Mouse (Mus musculus): ENCODE data around the gene Epb41. TPM values are rescaled to one million over a fixed set of nuclear protein-coding genes. Genes with fewer than 3 reads are reported as not detected.

Gene Epb41
- polyA plus RNA-seq, 1 experiment from 2014 or later: 22.2 TPM

DNA sequence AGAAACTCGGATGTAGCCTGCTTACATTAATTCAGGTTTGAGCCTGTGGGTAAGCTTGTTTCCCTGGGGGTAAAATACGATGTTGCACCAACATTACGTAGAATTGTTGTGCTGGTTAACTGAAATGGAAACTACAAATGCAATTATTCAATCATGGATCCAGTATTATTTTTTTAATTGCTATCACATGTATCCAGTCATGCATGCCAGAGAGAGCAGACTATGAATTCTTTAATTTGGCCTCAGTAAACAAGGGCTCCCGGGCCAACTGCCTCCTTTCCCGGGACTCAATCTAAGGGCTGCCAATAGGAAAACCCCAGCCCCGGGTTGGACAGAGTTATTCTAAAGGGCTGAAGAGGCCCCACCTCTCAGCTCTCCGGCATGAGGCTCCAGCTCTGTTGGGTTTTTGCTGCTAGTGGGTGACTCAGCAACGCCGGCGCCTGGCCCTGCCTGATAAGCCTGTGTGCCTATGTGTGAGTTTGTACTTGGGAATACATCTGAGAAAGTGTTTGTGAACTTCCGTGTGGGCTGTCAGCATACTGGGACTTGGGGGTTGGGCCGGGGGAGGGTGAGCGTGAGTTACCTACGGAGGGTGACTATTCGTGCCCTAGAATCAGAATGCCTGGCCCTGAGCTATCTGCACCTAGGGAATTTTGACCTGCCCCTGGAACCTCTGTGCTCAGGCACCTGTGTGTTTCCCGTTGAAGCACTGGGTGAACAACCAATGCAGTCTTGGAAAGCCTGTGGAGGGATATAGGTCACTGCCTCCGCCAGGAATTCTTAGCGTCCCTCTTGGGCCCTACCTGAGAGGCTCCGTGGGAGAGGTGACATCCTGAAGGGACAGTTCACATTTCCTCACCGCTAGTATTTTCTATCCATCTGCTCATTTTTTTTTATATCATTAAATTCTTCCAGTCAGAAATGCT is 1.6 kb upstream of the Epb41 start:
- H3K27ac ChIP-seq (ENCODE audit: low read depth, low read length): peak overlapping the region; percentile 41
- WGBS: 23% methylated on average over 20 of the region's 20 CpGs

DNA sequence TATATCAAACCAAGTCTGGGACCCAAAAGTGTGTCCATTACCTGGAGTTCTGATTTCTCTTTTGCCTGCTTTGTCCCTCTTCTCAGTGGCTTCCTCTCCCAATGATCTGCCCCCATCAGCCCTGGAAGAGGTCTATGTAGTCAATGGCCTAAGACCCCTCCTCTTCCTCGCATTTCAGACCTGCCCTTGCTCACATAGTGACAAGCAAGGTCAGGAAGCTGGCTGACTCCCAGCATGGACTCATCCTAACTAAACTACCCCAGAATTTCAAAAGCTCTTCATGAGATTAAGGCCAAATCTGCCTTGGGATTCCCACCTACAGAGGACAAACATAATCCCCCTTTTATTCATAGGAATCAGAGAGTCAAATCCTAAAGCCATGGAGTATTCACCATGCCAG is 675 bp upstream of the Epb41 start:
- peaks cover 4% of the 10 kb centered on the region; the same call in 1 of the 2 replicates for H3K4me1 ChIP-seq (replicated peaks; ENCODE audit: control insufficient read depth, insufficient read depth, low read length)
- H3K4me3 ChIP-seq (ENCODE audit: low read depth, low read length): no peak overlapping the region
- no peaks in the 10 kb centered on the region for H3K9me3 ChIP-seq (ENCODE audit: control insufficient read depth)
- no peak for ATAC-seq
- no peak overlapping the region for H3K27ac ChIP-seq (ENCODE audit: low read depth, low read length)
- no peaks in the 10 kb centered on the region for H3K27me3 ChIP-seq (replicated peaks; ENCODE audit: control insufficient read depth, insufficient read depth, low read length)
- TF ChIP-seq CTCF (IDR thresholded peaks at IDR 0.05; ENCODE audit: low read depth): no peak
- WGBS: 46% methylated on average over 1 of the region's 1 CpGs
- H3K36me3 ChIP-seq (ENCODE audit: control insufficient read depth, insufficient read depth): no peaks in the 10 kb centered on the region; the same call in 1 of the 2 replicates
- H3K4me2 ChIP-seq (replicated peaks; ENCODE audit: low read depth): no peak overlapping the region
- H3K9ac ChIP-seq (ENCODE audit: low read depth, low read length): no peak overlapping the region

More for the DNA sequence above, 1.6 kb upstream of the Epb41 start:
- Histone ChIP-seq H3K4me1 (replicated peaks; ENCODE audit: control insufficient read depth, insufficient read depth, low read length) (peaks cover 4% of the 10 kb centered on the region; the same call in 1 of the 2 replicates), H3K36me3 (ENCODE audit: control insufficient read depth, insufficient read depth) (no peaks in the 10 kb centered on the region), H3K9ac (ENCODE audit: low read depth, low read length) (no peak overlapping the region), H3K4me3 (ENCODE audit: low read depth, low read length) (no peak overlapping the region), H3K4me2 (replicated peaks; ENCODE audit: low read depth) (peak overlapping the region; percentile 43), H3K27me3 (replicated peaks; ENCODE audit: control insufficient read depth, insufficient read depth, low read length) (no peaks in the 10 kb centered on the region), H3K9me3 (ENCODE audit: control insufficient read depth) (no peaks in the 10 kb centered on the region)
- TF ChIP-seq CTCF (IDR thresholded peaks at IDR 0.05; ENCODE audit: low read depth): no peak
- ATAC-seq: peak; percentile 14; the same call in 1 of the 2 replicates

DNA sequence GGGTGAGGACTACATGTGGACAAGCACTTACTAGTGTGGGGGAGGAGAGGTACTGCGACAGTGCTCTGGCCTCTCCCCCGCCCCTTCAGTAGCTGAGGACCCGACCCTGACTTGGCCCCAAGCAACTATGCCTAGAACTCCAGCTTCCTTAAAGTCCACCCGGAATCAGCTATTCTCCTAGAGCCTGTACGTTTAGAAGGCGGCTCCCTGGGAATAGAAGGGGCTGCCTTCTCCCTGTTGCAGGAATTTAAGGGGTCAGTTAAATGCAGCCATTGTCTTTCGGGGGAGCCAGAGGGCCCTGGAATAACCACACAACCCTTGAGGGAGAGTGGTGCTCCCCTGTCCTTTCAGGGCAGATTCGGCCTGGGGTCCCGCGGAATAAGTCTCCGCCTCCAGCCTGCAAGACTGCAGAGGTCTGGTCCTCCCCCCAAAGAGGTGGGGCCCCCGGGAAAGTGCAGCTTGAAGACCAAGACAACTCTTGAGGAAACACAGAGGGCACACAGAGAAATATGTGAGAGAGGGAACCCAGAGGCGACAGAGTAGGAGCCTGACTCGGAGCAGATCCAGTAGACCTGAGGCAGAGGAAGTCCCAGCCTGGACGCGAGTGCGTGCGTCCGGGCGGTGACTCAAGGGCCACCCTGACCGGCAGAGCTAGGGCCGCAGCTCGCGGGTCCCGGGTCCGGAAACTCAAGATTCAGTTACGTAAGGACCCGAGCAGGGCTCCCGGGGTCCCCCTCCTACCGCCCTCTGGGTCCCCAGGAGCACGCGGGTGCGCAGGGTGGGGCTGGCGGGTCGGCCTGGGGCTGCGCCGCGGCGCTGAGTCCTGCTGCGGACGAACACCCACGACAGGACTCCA is 816 bp downstream of the Epb41 start, which contains the start of gene Gm10300:
Gene Gm10300, plus strand, starts transcription at position 621 of the 856 bp plus-strand sequence.
- ATAC-seq: peak; percentile 20

DNA sequence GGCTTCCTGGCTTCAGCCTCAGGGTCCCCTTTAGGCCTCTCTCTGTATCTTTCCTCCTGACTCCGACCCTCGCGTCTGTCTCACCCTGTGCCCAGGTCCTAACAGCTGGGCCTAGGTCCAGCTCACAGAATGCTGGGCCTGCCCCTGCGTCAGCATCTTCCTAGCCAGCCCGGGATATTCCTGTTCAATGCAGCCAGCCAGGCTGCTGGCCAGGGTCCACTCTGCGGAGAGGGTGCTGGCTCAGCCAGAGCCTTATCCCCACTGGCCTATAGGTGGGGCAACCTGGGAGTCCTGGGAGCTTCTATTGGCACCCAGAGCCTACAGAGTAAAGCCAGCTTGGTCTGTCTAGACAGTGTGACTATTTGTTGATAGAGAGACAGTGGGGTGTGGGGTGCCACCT is 2.2 kb downstream of the Epb41 start:
- Histone ChIP-seq H3K9ac (ENCODE audit: low read depth, low read length) (no peak overlapping the region), H3K36me3 (ENCODE audit: control insufficient read depth, insufficient read depth) (no peaks in the 10 kb centered on the region; the same call in 1 of the 2 replicates), H3K4me1 (replicated peaks; ENCODE audit: control insufficient read depth, insufficient read depth, low read length) (peaks cover 4% of the 10 kb centered on the region; the same call in 1 of the 2 replicates), H3K4me2 (replicated peaks; ENCODE audit: low read depth) (peak overlapping the region; percentile 95; the same call in 1 of the 2 replicates), H3K4me3 (ENCODE audit: low read depth, low read length) (no peak overlapping the region), H3K9me3 (ENCODE audit: control insufficient read depth) (no peaks in the 10 kb centered on the region), H3K27ac (ENCODE audit: low read depth, low read length) (no peak overlapping the region), H3K27me3 (replicated peaks; ENCODE audit: control insufficient read depth, insufficient read depth, low read length) (no peaks in the 10 kb centered on the region)
- WGBS: 66% methylated on average over 6 of the region's 6 CpGs
- 0 out of 2 replicates have a peak, but pooled peaks have one; percentile 1 for ATAC-seq
- TF ChIP-seq CTCF (IDR thresholded peaks at IDR 0.05; ENCODE audit: low read depth): peak; percentile 41; the same call in 1 of the 2 replicates

More for the DNA sequence above, 816 bp downstream of the Epb41 start, which contains the start of gene Gm10300:
- Histone ChIP-seq H3K9me3 (ENCODE audit: control insufficient read depth) (no peaks in the 10 kb centered on the region), H3K27ac (ENCODE audit: low read depth, low read length) (peak within 1 kb of the TSS; percentile 93), H3K9ac (ENCODE audit: low read depth, low read length) (peak within 1 kb of the TSS; percentile 89), H3K4me2 (replicated peaks; ENCODE audit: low read depth) (peak within 1 kb of the TSS; percentile 95), H3K4me3 (ENCODE audit: low read depth, low read length) (peak within 1 kb of the TSS; percentile 90), H3K4me1 (replicated peaks; ENCODE audit: control insufficient read depth, insufficient read depth, low read length) (peaks cover 4% of the 10 kb centered on the region; the same call in 1 of the 2 replicates), H3K36me3 (ENCODE audit: control insufficient read depth, insufficient read depth) (no peaks in the 10 kb centered on the region; the same call in 1 of the 2 replicates), H3K27me3 (replicated peaks; ENCODE audit: control insufficient read depth, insufficient read depth, low read length) (no peaks in the 10 kb centered on the region)
- under 1% methylated on average over 42 of the region's 42 CpGs for WGBS
- no peak for TF ChIP-seq CTCF (IDR thresholded peaks at IDR 0.05; ENCODE audit: low read depth)

DNA sequence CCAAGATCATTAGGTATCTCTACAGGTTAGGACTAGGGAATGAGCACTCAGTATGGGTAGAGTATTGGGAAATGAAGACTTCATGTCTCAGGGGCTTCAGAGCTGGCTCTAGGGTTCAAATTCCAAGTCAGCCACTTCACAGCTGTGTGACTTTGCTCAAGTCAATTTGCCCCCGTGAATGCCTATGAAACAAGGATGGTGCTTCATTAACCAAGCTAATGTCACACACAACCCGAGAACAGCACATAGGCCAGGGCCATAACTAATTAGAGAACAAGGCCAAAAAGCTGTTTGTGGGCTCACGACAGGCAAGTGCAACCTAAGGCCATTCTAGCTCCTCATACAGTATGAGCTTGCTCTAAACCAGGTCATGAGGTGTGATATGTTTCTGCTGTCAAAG is 3.0 kb downstream of the Epb41 start:
- TF ChIP-seq CTCF (IDR thresholded peaks at IDR 0.05; ENCODE audit: low read depth): no peak
- ATAC-seq: no peak
- Histone ChIP-seq H3K9me3 (ENCODE audit: control insufficient read depth) (no peaks in the 10 kb centered on the region), H3K36me3 (ENCODE audit: control insufficient read depth, insufficient read depth) (no peaks in the 10 kb centered on the region; the same call in 1 of the 2 replicates), H3K27me3 (replicated peaks; ENCODE audit: control insufficient read depth, insufficient read depth, low read length) (no peaks in the 10 kb centered on the region), H3K4me1 (replicated peaks; ENCODE audit: control insufficient read depth, insufficient read depth, low read length) (peaks cover 4% of the 10 kb centered on the region; the same call in 1 of the 2 replicates), H3K4me2 (replicated peaks; ENCODE audit: low read depth) (no peak overlapping the region), H3K4me3 (ENCODE audit: low read depth, low read length) (no peak overlapping the region), H3K9ac (ENCODE audit: low read depth, low read length) (no peak overlapping the region), H3K27ac (ENCODE audit: low read depth, low read length) (no peak overlapping the region; the same call in 1 of the 2 replicates)
- WGBS: 55% methylated on average over 3 of the region's 3 CpGs
